Mouse (Mus musculus) spleen, postnatal 0 days (tissue): Measurements from ENCODE around the gene Tmem135. TPM values are rescaled to one million over a fixed set of nuclear protein-coding genes. Genes with fewer than 3 reads are reported as not detected.

Source experiments
- polyA plus RNA-seq: library from polyadenylated mRNA; unstranded; fragments of >200 nt; fragmentation: Nextera tagmentation; extraction: Ambion mirVana; gene quantifications from 2 replicates; pipeline ENCODE4 v1.2.1, GENCODE M21; 2015

Gene Tmem135
- polyA plus RNA-seq = 9.4 and 10.5 TPM in 2 replicates

GRCm38 (mm10) chr7:89404081-89404733, at the start of gene Tmem135, which contains the start of gene Fzd4:
Gene Tmem135 (minus strand): TSS chr7:89404222.
Gene Fzd4 (plus strand): TSS chr7:89404355.

Other genes starting within 250 kb of the Tmem135 start
- 2.5 and 3.7 TPM in 2 replicates for gene Fzd4, start 133 bp upstream of the Tmem135 start, polyA plus RNA-seq
- 21.0 and 26.5 TPM in 2 replicates for gene Prss23, start 123.0 kb upstream of the Tmem135 start, polyA plus RNA-seq
- 0.55 and 0.67 TPM in 2 replicates for gene Me3, start 228.2 kb upstream of the Tmem135 start, polyA plus RNA-seq